Mouse (Mus musculus): ENCODE results near the gene Olfr221.

GRCm38 (mm10) chr14:52020486-52021137, 21.6 kb downstream of the Olfr221 start, which contains the start of gene Zfp219:
- TF ChIP-seq POLR2A (IDR thresholded peaks at IDR 0.05; ENCODE audit: low read depth, low read length) = peak; percentile 86
- TF ChIP-seq CTCF (conservative IDR thresholded peaks at IDR 0.05; ENCODE audit: insufficient read depth, insufficient read length, low read depth, low read length) = peak; percentile 81

Data from kidney, adult 2 months (tissue).